Mouse (Mus musculus) hindbrain, postnatal 0 days (tissue): ENCODE measurements around the gene Pcbp1. TPM values are rescaled to one million over a fixed set of nuclear protein-coding genes. Genes with fewer than 3 reads are reported as not detected.
"Not testable (repeated sequence)": the region's sequence is repeated elsewhere in the genome, so short reads cannot be mapped to it uniquely, and the experiment has no call there.

Source experiments
- ATAC-seq: fragments of 200-750 bp; cut with Nextera tagmentation; 2 replicates; pipeline ENCODE4 v1.8.0; 2017; ENCODE audit warnings: mild to moderate bottlenecking, moderate TSS enrichment, moderate library complexity
- DNase-seq: peaks from one replicate; pipeline ENCODE4 v3.0.0-alpha.2; 2015; ENCODE audit warnings: low spot score
- H3K27ac ChIP-seq: fragments of 300-500 bp; sonication (generic); 2 replicates; pipeline ENCODE4 v1.5.1; 2014; ENCODE audit warnings: mild to moderate bottlenecking
- H3K27me3 ChIP-seq: fragments of 300-500 bp; sonication (generic); 2 replicates; pipeline ENCODE4 v1.6.1; 2014; ENCODE audit warnings: low read length, mixed read lengths; ENCODE audit not compliant: insufficient read depth
- H3K36me3 ChIP-seq: fragments of 300-500 bp; sonication (generic); 2 replicates; pipeline ENCODE4 v1.6.1; 2014; ENCODE audit warnings: low read length, mixed read lengths; ENCODE audit not compliant: insufficient read depth
- H3K4me1 ChIP-seq: fragments of 300-500 bp; sonication (generic); 2 replicates; pipeline ENCODE4 v1.6.1; 2014; ENCODE audit warnings: antibody characterized with exemption, low read length, mixed read lengths; ENCODE audit not compliant: insufficient read depth
- H3K4me2 ChIP-seq: fragments of 300-500 bp; sonication (generic); 2 replicates; pipeline ENCODE4 v1.6.1; 2014; ENCODE audit warnings: low read depth, mild to moderate bottlenecking, low read length, moderate library complexity, mixed read lengths
- H3K4me3 ChIP-seq: fragments of 300-500 bp; sonication (generic); 2 replicates; pipeline ENCODE4 v1.5.1; 2014; ENCODE audit warnings: low read length
- H3K9ac ChIP-seq: fragments of 300-500 bp; sonication (generic); replicated peaks from 2 replicates; pipeline ENCODE4 v1.6.1; 2014; ENCODE audit warnings: mild to moderate bottlenecking, low read length, moderate library complexity, mixed read lengths
- H3K9me3 ChIP-seq: fragments of 300-500 bp; sonication (generic); 2 replicates; pipeline ENCODE4 v1.6.1; 2016; ENCODE audit warnings: low read length, mixed read lengths
- CTCF ChIP-seq: IDR thresholded peaks from 2 replicates; pipeline ENCODE4 v1.5.1; 2016; ENCODE audit warnings: antibody characterized with exemption, control low read depth, low read depth
- WGBS: fragments of 180-500 bp; shearing (Covaris S2); extraction: QIAGEN DNeasy Blood & Tissue Kit; methylation state at CpG from one replicate; pipeline ENCODE4 v1.1.7; 2014; 5-methylcytosine and 5-hydroxymethylcytosine counted together
- polyA plus RNA-seq: library from polyadenylated mRNA; unstranded; fragments of >200 nt; fragmentation: Nextera tagmentation; extraction: Ambion mirVana; gene quantifications from 2 replicates; pipeline ENCODE4 v1.2.1, GENCODE M21; 2015
- total RNA-seq: library from RNA; depleted of rRNA; stranded (reverse); fragments of >200 nt; gene quantifications from 2 replicates; pipeline ENCODE4 v1.2.3, GENCODE M21; 2014

Pcbp1 gene
- total and polyA plus RNA-seq, 2 experiments from 2014 or later: 61.7 to 300 TPM

DNA sequence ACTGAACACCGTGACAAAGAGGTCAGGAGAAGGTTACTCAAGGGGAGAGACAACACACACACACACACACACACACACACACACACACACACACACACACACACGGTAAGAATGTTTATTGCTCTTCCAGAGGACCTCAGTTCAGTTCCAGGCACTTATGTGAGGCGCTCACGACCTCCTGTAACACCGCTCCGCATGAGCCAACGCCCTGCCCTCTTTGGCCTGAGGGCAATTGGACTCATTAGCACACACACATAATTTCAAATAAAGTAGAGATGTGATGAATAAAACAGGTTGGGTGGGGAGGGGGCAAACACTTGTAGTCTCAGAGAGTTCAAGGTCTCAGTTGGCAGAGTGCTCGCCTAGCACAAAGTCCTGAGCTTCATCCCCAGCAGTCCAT lies 30.0 kb downstream of the Pcbp1 start:
- H3K9me3 ChIP-seq: no peaks in the 10 kb centered on the region
- no peak overlapping the region for H3K4me2 ChIP-seq
- no peak overlapping the region for H3K9ac ChIP-seq
- H3K4me3 ChIP-seq: no peak overlapping the region
- DNase-seq (no peak), ATAC-seq (no peak)
- H3K36me3 ChIP-seq: no peaks in the 10 kb centered on the region
- H3K4me1 ChIP-seq: no peaks in the 10 kb centered on the region
- no peak for TF ChIP-seq CTCF
- no peaks in the 10 kb centered on the region for H3K27me3 ChIP-seq
- no peak overlapping the region for H3K27ac ChIP-seq
- WGBS: 74% methylated on average over 8 of the region's 8 CpGs

GRCm38 (mm10) chr6:86495661-86496060 lies 30.5 kb downstream of the Pcbp1 start:
- Histone ChIP-seq H3K27ac (no peak overlapping the region), H3K4me1 (no peaks in the 10 kb centered on the region), H3K27me3 (no peaks in the 10 kb centered on the region), H3K36me3 (no peaks in the 10 kb centered on the region), H3K4me2 (no peak overlapping the region), H3K4me3 (no peak overlapping the region), H3K9me3 (no peaks in the 10 kb centered on the region), H3K9ac (no peak overlapping the region)
- WGBS: 56% methylated on average over 3 of the region's 3 CpGs
- DNase-seq: no peak
- no peak for ATAC-seq
- no peak for TF ChIP-seq CTCF

GRCm38 (mm10) chr6:86494767-86495166 lies 31.4 kb downstream of the Pcbp1 start:
- no peaks in the 10 kb centered on the region for H3K9me3 ChIP-seq
- H3K27me3 ChIP-seq: no peaks in the 10 kb centered on the region
- ATAC-seq: no peak
- TF ChIP-seq CTCF: 0 out of 2 replicates have a peak, but pooled peaks have one; percentile 15
- no peak for DNase-seq
- H3K9ac ChIP-seq: no peak overlapping the region
- no peak overlapping the region for H3K4me2 ChIP-seq
- no peak overlapping the region for H3K27ac ChIP-seq
- WGBS: 94% methylated on average over 7 of the region's 7 CpGs
- no peaks in the 10 kb centered on the region for H3K4me1 ChIP-seq
- no peak overlapping the region for H3K4me3 ChIP-seq
- H3K36me3 ChIP-seq: no peaks in the 10 kb centered on the region

DNA sequence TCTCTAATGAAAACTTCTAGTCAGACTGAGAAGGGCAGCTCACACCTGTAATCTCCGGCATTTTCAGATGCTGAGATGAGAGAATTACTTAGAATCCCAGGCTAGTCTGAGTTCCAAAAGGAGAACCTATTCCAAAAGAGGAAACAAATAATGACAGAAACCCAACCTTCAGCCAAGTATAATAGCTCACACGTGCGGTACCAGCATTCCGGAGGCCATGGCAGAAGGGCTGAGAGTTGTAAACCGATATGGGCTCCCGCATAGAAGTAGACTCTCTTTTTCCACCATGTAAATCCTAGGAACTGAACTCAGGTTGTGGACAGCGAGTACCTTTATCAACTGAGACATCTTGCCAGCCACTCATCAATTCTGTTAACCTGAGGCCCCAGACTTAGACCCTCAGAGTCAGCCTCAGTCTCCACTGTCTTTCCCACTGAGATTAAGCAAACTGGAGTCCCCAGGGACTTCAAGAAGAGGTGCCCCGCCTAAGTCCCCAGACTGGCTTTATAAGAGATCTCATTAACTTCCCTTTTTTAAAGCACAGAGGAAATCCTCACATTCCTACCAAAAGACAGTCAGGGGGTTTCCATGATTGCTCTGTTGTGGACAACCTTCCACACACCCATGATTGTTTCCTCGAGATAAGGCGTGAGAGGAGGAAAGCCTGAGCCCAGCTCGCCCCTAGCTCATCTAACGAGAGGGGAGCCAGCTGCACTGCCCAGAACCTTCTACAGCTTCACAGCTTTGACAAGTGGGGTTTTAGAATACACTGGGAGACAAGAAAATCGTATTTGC lies 32.5 kb downstream of the Pcbp1 start:
- H3K36me3 ChIP-seq: no peaks in the 10 kb centered on the region
- H3K4me2 ChIP-seq: no peak overlapping the region
- no peak overlapping the region for H3K9ac ChIP-seq
- no peak overlapping the region for H3K27ac ChIP-seq
- no peak overlapping the region for H3K4me3 ChIP-seq
- H3K9me3 ChIP-seq: no peaks in the 10 kb centered on the region
- 83% methylated on average over 13 of the region's 13 CpGs for WGBS
- no peaks in the 10 kb centered on the region for H3K27me3 ChIP-seq
- no peak for TF ChIP-seq CTCF
- ATAC-seq (no peak), DNase-seq (no peak)
- no peaks in the 10 kb centered on the region for H3K4me1 ChIP-seq

GRCm38 (mm10) chr6:86490413-86490812 lies 35.7 kb downstream of the Pcbp1 start:
- H3K27me3 ChIP-seq, ATAC-seq, H3K9me3 ChIP-seq, H3K36me3 ChIP-seq, H3K4me3 ChIP-seq, H3K27ac ChIP-seq, H3K4me2 ChIP-seq, DNase-seq, H3K9ac ChIP-seq: not testable (repeated sequence)
- WGBS: 90% methylated on average over 8 of the region's 8 CpGs
- peaks cover 16% of the 10 kb centered on the region for H3K4me1 ChIP-seq

DNA sequence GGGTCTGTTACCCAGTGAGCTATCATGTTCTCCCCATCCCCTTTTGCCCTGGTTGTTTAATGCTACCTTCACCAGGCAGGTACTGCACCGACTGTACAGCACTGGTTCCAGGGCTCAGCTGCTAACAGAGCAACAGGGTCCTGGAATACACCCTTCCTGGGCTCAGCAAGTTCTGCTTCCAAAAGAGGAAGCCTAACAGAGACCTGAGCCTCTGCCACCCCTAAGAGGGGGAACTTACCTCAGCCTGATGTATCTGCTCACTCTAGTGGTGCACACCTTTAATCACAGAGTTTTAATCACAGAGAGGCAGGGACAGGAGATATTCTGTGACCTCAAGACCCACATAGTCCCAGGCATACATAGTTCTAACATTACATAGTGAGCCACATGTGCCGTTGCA lies 36.2 kb downstream of the Pcbp1 start:
- H3K4me2 ChIP-seq: no peak overlapping the region
- H3K9ac ChIP-seq: no peak overlapping the region
- no peaks in the 10 kb centered on the region for H3K9me3 ChIP-seq
- WGBS: 92% methylated on average over 2 of the region's 2 CpGs
- DNase-seq (no peak), ATAC-seq (no peak)
- no peak overlapping the region for H3K27ac ChIP-seq
- H3K4me1 ChIP-seq: peaks cover 16% of the 10 kb centered on the region
- no peaks in the 10 kb centered on the region for H3K27me3 ChIP-seq
- H3K36me3 ChIP-seq: no peaks in the 10 kb centered on the region
- no peak overlapping the region for H3K4me3 ChIP-seq
- no peak for TF ChIP-seq CTCF

GRCm38 (mm10) chr6:86488149-86488485 lies 38.0 kb downstream of the Pcbp1 start:
- Histone ChIP-seq H3K4me3 (no peak overlapping the region), H3K27ac (peak overlapping the region; percentile 95), H3K9me3 (no peaks in the 10 kb centered on the region), H3K4me1 (peaks cover 16% of the 10 kb centered on the region), H3K4me2 (peak overlapping the region; percentile 46), H3K36me3 (no peaks in the 10 kb centered on the region), H3K27me3 (no peaks in the 10 kb centered on the region), H3K9ac (peak overlapping the region; percentile 47)
- no peak for TF ChIP-seq CTCF
- 9% methylated on average over 3 of the region's 3 CpGs for WGBS
- DNase-seq: peak; percentile 60
- peak; percentile 25; the same call in 1 of the 2 replicates for ATAC-seq
